In the genomic region with DNA sequence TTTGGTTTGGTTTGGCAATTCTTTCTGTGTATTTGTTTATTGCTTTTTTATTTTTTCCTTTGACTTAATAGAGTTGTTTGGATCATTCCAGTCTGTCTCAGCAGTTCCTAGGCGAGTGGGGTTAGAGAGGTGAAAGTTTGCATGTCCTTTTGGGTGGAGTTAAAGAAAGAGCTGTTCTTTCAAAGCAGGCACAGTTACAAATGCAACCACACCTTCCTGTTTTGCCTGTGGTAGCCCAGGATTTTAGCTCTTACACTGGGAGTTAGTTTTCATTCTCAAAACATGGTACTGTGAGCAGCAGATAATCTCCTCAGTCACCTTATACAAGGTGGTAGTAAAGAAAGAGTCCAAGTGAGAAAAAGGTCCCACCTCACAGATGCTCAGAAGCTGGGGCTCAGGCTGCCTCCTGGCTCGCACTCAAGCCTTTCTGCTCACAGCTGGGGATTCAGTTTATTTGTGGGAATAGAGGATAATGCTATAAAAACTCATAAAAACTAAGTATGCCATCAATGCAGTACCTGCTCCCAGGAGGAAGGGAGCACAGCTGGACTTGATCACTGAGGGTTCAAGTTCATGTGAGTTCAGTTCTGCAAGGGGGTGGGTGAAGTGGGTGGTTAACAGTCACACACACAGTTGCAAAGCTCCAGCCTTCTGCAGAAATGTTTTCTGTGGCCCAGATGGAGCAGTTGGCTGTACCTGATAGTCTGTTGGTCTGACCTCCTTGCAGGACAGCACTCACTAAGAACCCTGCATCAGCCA, we compare ENCODE assay signal across 24 mouse cellular contexts.
DNase-seq lines count a peak whose midpoint lies in the region; ATAC-seq and TF ChIP-seq lines count a peak whose summit lies in the region.
"Had no signal": no experiment of that assay in that cellular context is flagged by ENCODE, and none has a peak within 500 bp of the region (broad histone marks: within the 10 kb centered on the region; RNA-seq: fewer than 3 reads in every experiment).

No protein-coding gene starts in this region.

- DNase-seq in kidney, adult 2 months: peak; percentile 33
- DNase-seq in kidney, postnatal 14 days: no peak
- DNase-seq in skeletal muscle tissue, adult 2 months (ENCODE audit: low read depth, low spot score): peak; percentile 15
- no peak for DNase-seq in thymus, postnatal 36 days
- DNase-seq in lung, postnatal 25 days (ENCODE audit: low spot score): no peak
- DNase-seq: adrenal gland, postnatal 25 days; cerebellum, adult 18-20 months; cerebellum, postnatal 25 days; gastrocnemius, postnatal 25 days; kidney, adult 11 months; left cerebral cortex, postnatal 4 days; right cerebral cortex, postnatal 14 days; thymus, postnatal 14 days had no signal

- no peak for TF ChIP-seq POLR2A in kidney, adult 2 months (IDR thresholded peaks at IDR 0.05; ENCODE audit: low read depth, low read length)

- 0 out of 2 replicates have a peak, but pooled peaks have one; percentile 29 for ATAC-seq in common myeloid progenitor, adult 5-6 weeks (replicated peaks; ENCODE audit: low read depth, poor library complexity, severe bottlenecking)
- peak; percentile 38 for ATAC-seq in granulocyte monocyte progenitor cell, adult 5-6 weeks (replicated peaks; ENCODE audit: poor library complexity, severe bottlenecking)
- ATAC-seq: forebrain, embryonic 16.5 days; lung, postnatal 0 days had no signal

- H3K4me1 ChIP-seq in kidney, adult 2 months (ENCODE audit: control insufficient read depth, insufficient read depth, low read length): peaks cover 4% of the 10 kb centered on the region; the same call in 1 of the 2 replicates
- H3K4me1 ChIP-seq: liver, embryonic 15.5 days; stomach, embryonic 15.5 days had no signal

- H3K36me3 ChIP-seq in kidney, adult 2 months (ENCODE audit: control insufficient read depth, insufficient read depth, low read length): no peaks in the 10 kb centered on the region
- H3K36me3 ChIP-seq: embryonic facial prominence, embryonic 12.5 days; heart, embryonic 10.5 days; liver, embryonic 15.5 days; stomach, embryonic 15.5 days had no signal

- no peaks in the 10 kb centered on the region for H3K27me3 ChIP-seq in kidney, adult 2 months (replicated peaks; ENCODE audit: control insufficient read depth, insufficient read depth, low read length)
- H3K27me3 ChIP-seq: embryonic facial prominence, embryonic 12.5 days; liver, embryonic 15.5 days; stomach, embryonic 15.5 days had no signal

- WGBS in kidney, adult 2 months: 52% methylated on average over 2 of the region's 2 CpGs

- no peak overlapping the region for H3K27ac ChIP-seq in kidney, adult 2 months (ENCODE audit: insufficient read depth, low read depth, low read length)
- H3K27ac ChIP-seq: embryonic facial prominence, embryonic 12.5 days; heart, embryonic 10.5 days; hindbrain, embryonic 10.5 days; kidney, postnatal 0 days; liver, embryonic 15.5 days; stomach, embryonic 15.5 days had no signal

- H3K4me3 ChIP-seq in kidney, adult 2 months (ENCODE audit: insufficient read depth, low read depth, low read length): no peak overlapping the region
- H3K4me3 ChIP-seq: embryonic facial prominence, embryonic 12.5 days; heart, embryonic 10.5 days; hindbrain, embryonic 10.5 days; liver, embryonic 15.5 days; megakaryocyte, embryonic 14.5 days; stomach, embryonic 15.5 days had no signal

- no peak for TF ChIP-seq CTCF in kidney, adult 2 months (conservative IDR thresholded peaks at IDR 0.05; ENCODE audit: insufficient read depth, insufficient read length, low read depth, low read length)

Comparison
In these comparisons a context has a peak if more than half of its experiments do, and no peak if none do; other contexts are left out.
1. DNase-seq: peak in kidney, adult 2 months (single experiment) and skeletal muscle tissue, adult 2 months (single experiment); none in kidney, postnatal 14 days (single experiment), thymus, postnatal 36 days (0 of 2) and lung, postnatal 25 days (single experiment).